Mouse (Mus musculus): ENCODE measurements at regions not wholly inside any gene's neighbourhood (a gene's known extent, or its start where the extent isn't known, plus 50 kb on each side); places are given as distances from the start of the nearest gene placed in this dataset.

- H3K36me3 ChIP-seq (ENCODE audit: control insufficient read depth, insufficient read depth), result no peaks in the 10 kb centered on the region
- no peak overlapping the region for H3K4me2 ChIP-seq (ENCODE audit: low read depth, low read length)
- H3K27ac ChIP-seq (ENCODE audit: low read length), result no peak overlapping the region
- H3K9ac ChIP-seq (ENCODE audit: low read depth, low read length), result no peak overlapping the region
- H3K9me3 ChIP-seq (replicated peaks; ENCODE audit: control insufficient read depth, low read length), result no peaks in the 10 kb centered on the region
- H3K4me1 ChIP-seq (ENCODE audit: control insufficient read depth, low read depth, low read length), result no peaks in the 10 kb centered on the region
- WGBS (ENCODE audit: insufficient replicate concordance), result 29% methylated on average over 2 of the region's 2 CpGs
- H3K4me3 ChIP-seq (ENCODE audit: low read depth, low read length), result no peak overlapping the region
- ATAC-seq (ENCODE audit: low read depth), result no peak
- H3K27me3 ChIP-seq (ENCODE audit: control insufficient read depth, insufficient read depth, low read depth, low read length), result no peaks in the 10 kb centered on the region
These were observed 68.6 kb upstream of the Pdzrn3 start for GRCm38 (mm10) chr6:101446316-101446715.

- WGBS (ENCODE audit: insufficient replicate concordance), result 77% methylated on average over 8 of the region's 8 CpGs
- Histone ChIP-seq H3K9ac (ENCODE audit: low read depth, low read length) (no peak overlapping the region), H3K4me2 (ENCODE audit: low read depth, low read length) (no peak overlapping the region), H3K27ac (ENCODE audit: low read length) (no peak overlapping the region), H3K36me3 (ENCODE audit: control insufficient read depth, insufficient read depth) (no peaks in the 10 kb centered on the region), H3K27me3 (ENCODE audit: control insufficient read depth, insufficient read depth, low read depth, low read length) (no peaks in the 10 kb centered on the region), H3K4me3 (ENCODE audit: low read depth, low read length) (no peak overlapping the region), H3K4me1 (ENCODE audit: control insufficient read depth, low read depth, low read length) (no peaks in the 10 kb centered on the region), H3K9me3 (replicated peaks; ENCODE audit: control insufficient read depth, low read length) (no peaks in the 10 kb centered on the region)
- ATAC-seq (ENCODE audit: low read depth), result no peak
These were observed 55.1 kb upstream of the Pdzrn3 start for GRCm38 (mm10) chr6:101432769-101433168.

GRCm38 (mm10) chr6:101429634-101430033, 51.9 kb upstream of the Pdzrn3 start:
- Histone ChIP-seq H3K9ac (ENCODE audit: low read depth, low read length) (no peak overlapping the region), H3K27me3 (ENCODE audit: control insufficient read depth, insufficient read depth, low read depth, low read length) (no peaks in the 10 kb centered on the region), H3K4me2 (ENCODE audit: low read depth, low read length) (no peak overlapping the region), H3K9me3 (replicated peaks; ENCODE audit: control insufficient read depth, low read length) (no peaks in the 10 kb centered on the region), H3K36me3 (ENCODE audit: control insufficient read depth, insufficient read depth) (no peaks in the 10 kb centered on the region), H3K4me3 (ENCODE audit: low read depth, low read length) (no peak overlapping the region), H3K27ac (ENCODE audit: low read length) (no peak overlapping the region), H3K4me1 (ENCODE audit: control insufficient read depth, low read depth, low read length) (no peaks in the 10 kb centered on the region)
- WGBS (ENCODE audit: insufficient replicate concordance), result 54% methylated on average over 2 of the region's 2 CpGs
- ATAC-seq (ENCODE audit: low read depth), result no peak
